Mouse (Mus musculus) hindbrain, postnatal 0 days (tissue): ENCODE measurements around the gene Get4. TPM values are rescaled to one million over a fixed set of nuclear protein-coding genes. Genes with fewer than 3 reads are reported as not detected.

Experiments used
- ATAC-seq: fragments of 200-750 bp; cut with Nextera tagmentation; 2 replicates; pipeline ENCODE4 v1.8.0; 2017; ENCODE audit warnings: mild to moderate bottlenecking, moderate TSS enrichment, moderate library complexity
- DNase-seq: peaks from one replicate; pipeline ENCODE4 v3.0.0-alpha.2; 2015; ENCODE audit warnings: low spot score
- H3K27ac ChIP-seq: fragments of 300-500 bp; sonication (generic); 2 replicates; pipeline ENCODE4 v1.5.1; 2014; ENCODE audit warnings: mild to moderate bottlenecking
- H3K27me3 ChIP-seq: fragments of 300-500 bp; sonication (generic); 2 replicates; pipeline ENCODE4 v1.6.1; 2014; ENCODE audit warnings: low read length, mixed read lengths; ENCODE audit not compliant: insufficient read depth
- H3K36me3 ChIP-seq: fragments of 300-500 bp; sonication (generic); 2 replicates; pipeline ENCODE4 v1.6.1; 2014; ENCODE audit warnings: low read length, mixed read lengths; ENCODE audit not compliant: insufficient read depth
- H3K4me1 ChIP-seq: fragments of 300-500 bp; sonication (generic); 2 replicates; pipeline ENCODE4 v1.6.1; 2014; ENCODE audit warnings: antibody characterized with exemption, low read length, mixed read lengths; ENCODE audit not compliant: insufficient read depth
- H3K4me2 ChIP-seq: fragments of 300-500 bp; sonication (generic); 2 replicates; pipeline ENCODE4 v1.6.1; 2014; ENCODE audit warnings: low read depth, mild to moderate bottlenecking, low read length, moderate library complexity, mixed read lengths
- H3K4me3 ChIP-seq: fragments of 300-500 bp; sonication (generic); 2 replicates; pipeline ENCODE4 v1.5.1; 2014; ENCODE audit warnings: low read length
- H3K9ac ChIP-seq: fragments of 300-500 bp; sonication (generic); replicated peaks from 2 replicates; pipeline ENCODE4 v1.6.1; 2014; ENCODE audit warnings: mild to moderate bottlenecking, low read length, moderate library complexity, mixed read lengths
- H3K9me3 ChIP-seq: fragments of 300-500 bp; sonication (generic); 2 replicates; pipeline ENCODE4 v1.6.1; 2016; ENCODE audit warnings: low read length, mixed read lengths
- CTCF ChIP-seq: IDR thresholded peaks from 2 replicates; pipeline ENCODE4 v1.5.1; 2016; ENCODE audit warnings: antibody characterized with exemption, control low read depth, low read depth
- WGBS: fragments of 180-500 bp; shearing (Covaris S2); extraction: QIAGEN DNeasy Blood & Tissue Kit; methylation state at CpG from one replicate; pipeline ENCODE4 v1.1.7; 2014; 5-methylcytosine and 5-hydroxymethylcytosine counted together
- polyA plus RNA-seq: library from polyadenylated mRNA; unstranded; fragments of >200 nt; fragmentation: Nextera tagmentation; extraction: Ambion mirVana; gene quantifications from 2 replicates; pipeline ENCODE4 v1.2.1, GENCODE M21; 2015
- total RNA-seq: library from RNA; depleted of rRNA; stranded (reverse); fragments of >200 nt; gene quantifications from 2 replicates; pipeline ENCODE4 v1.2.3, GENCODE M21; 2014

The Get4 gene
- total and polyA plus RNA-seq, 2 experiments from 2014 or later, result 49.2 to 141 TPM

DNA sequence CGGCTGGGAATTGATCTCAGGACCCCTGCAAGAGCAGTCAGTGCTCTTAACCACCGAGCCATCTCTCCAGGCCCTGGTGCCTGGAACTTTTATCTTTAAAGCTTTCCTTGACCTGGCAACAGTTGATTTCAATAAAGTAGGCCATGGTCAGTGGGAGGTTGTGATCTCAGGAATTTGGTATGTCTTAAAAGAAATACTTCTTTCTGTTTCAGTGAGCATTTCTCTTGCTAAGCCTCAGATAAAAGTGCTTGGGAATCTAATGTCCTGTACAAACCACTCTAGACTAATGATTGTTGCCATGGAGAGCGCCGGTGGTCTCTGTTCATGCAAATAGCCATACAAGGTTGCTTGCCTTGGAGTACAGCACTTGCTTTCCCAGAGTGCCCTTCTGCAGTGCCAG lies 5.7 kb downstream of the Get4 start:
- H3K27me3 ChIP-seq, result no peaks in the 10 kb centered on the region
- H3K4me2 ChIP-seq, result no peak overlapping the region
- DNase-seq (no peak), ATAC-seq (no peak)
- H3K9me3 ChIP-seq, result no peaks in the 10 kb centered on the region
- H3K4me3 ChIP-seq, result no peak overlapping the region
- 73% methylated on average over 4 of the region's 4 CpGs for WGBS
- peaks cover 16% of the 10 kb centered on the region for H3K4me1 ChIP-seq
- no peak overlapping the region for H3K9ac ChIP-seq
- TF ChIP-seq CTCF, result no peak
- H3K36me3 ChIP-seq, result peaks cover 13% of the 10 kb centered on the region; the same call in 1 of the 2 replicates
- H3K27ac ChIP-seq, result no peak overlapping the region

DNA sequence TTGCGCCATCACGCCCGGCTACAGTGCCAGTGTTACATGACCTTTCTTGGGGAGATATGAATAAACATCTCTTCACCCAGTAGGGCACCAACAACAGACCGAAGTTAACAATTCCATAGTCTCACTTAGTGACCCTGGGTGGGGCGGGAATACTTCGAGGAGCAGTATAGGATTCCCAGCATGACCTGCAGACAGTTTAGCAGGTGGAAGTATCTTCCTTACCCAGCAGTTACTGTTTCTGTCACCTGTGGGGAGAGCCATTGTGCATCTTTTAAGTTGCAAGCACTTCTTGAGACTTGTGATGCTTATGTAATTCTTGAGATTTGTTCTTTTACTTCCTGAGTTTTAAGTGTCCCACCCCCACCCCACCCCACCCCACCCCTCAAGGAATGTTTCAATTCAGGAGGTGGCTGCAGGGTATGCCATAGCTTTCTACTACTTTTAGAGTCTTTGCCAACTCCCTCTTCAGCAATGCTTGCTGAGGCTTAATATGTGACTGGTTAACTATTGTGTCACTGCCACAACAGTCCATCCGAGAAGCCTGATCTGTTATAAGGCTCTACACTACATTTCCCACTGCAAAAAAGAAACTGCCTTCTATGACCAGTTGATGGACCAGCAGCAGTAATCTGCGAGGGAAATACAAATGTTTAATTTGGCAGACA lies 6.4 kb downstream of the Get4 start:
- no peak overlapping the region for H3K4me2 ChIP-seq
- no peak for DNase-seq
- no peaks in the 10 kb centered on the region for H3K9me3 ChIP-seq
- ATAC-seq, result no peak
- 89% methylated on average over 8 of the region's 8 CpGs for WGBS
- H3K27ac ChIP-seq, result no peak overlapping the region
- H3K4me1 ChIP-seq, result peaks cover 11% of the 10 kb centered on the region
- H3K4me3 ChIP-seq, result no peak overlapping the region
- H3K27me3 ChIP-seq, result no peaks in the 10 kb centered on the region
- peaks cover 19% of the 10 kb centered on the region for H3K36me3 ChIP-seq
- TF ChIP-seq CTCF, result no peak
- H3K9ac ChIP-seq, result no peak overlapping the region

DNA sequence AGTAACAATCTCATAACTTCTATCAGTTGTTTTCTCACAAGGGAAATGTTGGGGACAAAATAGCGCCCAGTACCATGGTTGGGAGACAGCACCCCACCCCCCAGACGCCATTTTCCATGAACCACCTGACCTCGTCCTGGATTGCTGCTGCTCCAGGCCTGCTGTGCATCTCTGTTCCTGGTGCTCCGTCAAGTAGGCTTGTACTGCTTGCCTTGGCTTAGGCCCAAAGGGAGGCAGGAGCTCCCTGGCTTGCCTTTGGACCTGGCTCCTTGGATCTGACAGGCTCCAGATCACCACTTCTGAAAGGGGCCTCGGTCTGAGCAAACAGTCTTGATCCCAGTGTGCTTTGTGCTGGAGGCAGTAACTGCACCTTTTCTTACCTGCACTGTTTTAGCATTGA lies 7.7 kb downstream of the Get4 start:
- H3K36me3 ChIP-seq, result peaks cover 32% of the 10 kb centered on the region
- DNase-seq, result no peak

DNA sequence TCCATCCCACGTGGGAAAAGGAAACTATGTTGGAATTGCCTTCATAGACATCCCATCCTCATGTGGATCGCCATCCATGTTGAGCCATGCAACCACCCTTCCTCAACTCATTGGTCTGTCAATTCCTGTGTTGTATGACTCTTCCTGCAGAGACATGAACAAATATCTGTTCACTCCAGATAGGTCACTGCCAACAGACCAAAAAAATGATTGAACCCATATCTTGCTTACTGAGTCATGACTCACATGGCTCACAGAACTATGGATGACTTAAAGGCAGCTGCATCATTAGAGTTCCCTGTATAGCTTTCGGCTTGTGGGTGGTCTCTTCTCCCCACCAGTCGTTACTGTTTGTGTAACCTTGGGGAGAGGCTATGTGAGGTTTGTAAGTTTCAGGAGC lies 9.3 kb downstream of the Get4 start:
- no peaks in the 10 kb centered on the region for H3K27me3 ChIP-seq
- no peak for ATAC-seq
- H3K4me1 ChIP-seq, result no peaks in the 10 kb centered on the region
- no peak overlapping the region for H3K9ac ChIP-seq
- H3K4me3 ChIP-seq, result no peak overlapping the region
- no peak for DNase-seq
- H3K9me3 ChIP-seq, result no peaks in the 10 kb centered on the region
- no peak overlapping the region for H3K4me2 ChIP-seq
- TF ChIP-seq CTCF, result no peak
- 96% methylated on average over 4 of the region's 4 CpGs for WGBS
- H3K27ac ChIP-seq, result no peak overlapping the region
- H3K36me3 ChIP-seq, result peaks cover 47% of the 10 kb centered on the region

More for the DNA sequence above, 7.7 kb downstream of the Get4 start:
- no peak for ATAC-seq
- TF ChIP-seq CTCF, result no peak
- no peak overlapping the region for H3K4me3 ChIP-seq
- no peak overlapping the region for H3K9ac ChIP-seq
- H3K4me2 ChIP-seq, result no peak overlapping the region
- no peaks in the 10 kb centered on the region for H3K9me3 ChIP-seq
- WGBS, result 67% methylated on average over 5 of the region's 5 CpGs
- 0 out of 2 replicates have a peak, but pooled peaks cover 3% of the 10 kb centered on the region for H3K4me1 ChIP-seq
- no peak overlapping the region for H3K27ac ChIP-seq
- H3K27me3 ChIP-seq, result no peaks in the 10 kb centered on the region

DNA sequence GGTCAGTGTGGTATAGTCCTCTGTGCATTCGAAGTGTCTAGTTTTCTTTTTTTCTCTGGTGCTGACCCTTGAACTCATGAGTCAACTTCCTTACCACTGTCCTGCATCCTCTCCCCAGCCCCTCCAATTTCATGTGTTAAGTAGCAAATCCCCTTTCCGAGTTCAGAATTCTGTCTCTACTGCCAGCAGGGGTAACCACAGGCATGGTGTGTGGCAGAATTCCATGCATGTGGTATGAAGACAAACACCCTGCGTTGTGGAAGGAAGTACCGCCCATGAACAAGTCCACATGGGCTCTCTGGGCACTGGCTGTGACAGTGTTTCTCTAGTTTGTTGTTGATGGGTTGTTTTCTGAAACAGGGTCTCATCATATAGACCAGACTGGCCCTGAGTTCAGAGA lies 15.5 kb downstream of the Get4 start:
- no peak overlapping the region for H3K4me3 ChIP-seq
- H3K27ac ChIP-seq, result no peak overlapping the region
- H3K9me3 ChIP-seq, result no peaks in the 10 kb centered on the region
- 0 out of 2 replicates have a peak, but pooled peaks cover 2% of the 10 kb centered on the region for H3K4me1 ChIP-seq
- peaks cover 50% of the 10 kb centered on the region for H3K36me3 ChIP-seq
- no peak for TF ChIP-seq CTCF
- no peak overlapping the region for H3K9ac ChIP-seq
- 90% methylated on average over 4 of the region's 4 CpGs for WGBS
- no peaks in the 10 kb centered on the region for H3K27me3 ChIP-seq
- H3K4me2 ChIP-seq, result no peak overlapping the region
- no peak for DNase-seq
- no peak for ATAC-seq

DNA sequence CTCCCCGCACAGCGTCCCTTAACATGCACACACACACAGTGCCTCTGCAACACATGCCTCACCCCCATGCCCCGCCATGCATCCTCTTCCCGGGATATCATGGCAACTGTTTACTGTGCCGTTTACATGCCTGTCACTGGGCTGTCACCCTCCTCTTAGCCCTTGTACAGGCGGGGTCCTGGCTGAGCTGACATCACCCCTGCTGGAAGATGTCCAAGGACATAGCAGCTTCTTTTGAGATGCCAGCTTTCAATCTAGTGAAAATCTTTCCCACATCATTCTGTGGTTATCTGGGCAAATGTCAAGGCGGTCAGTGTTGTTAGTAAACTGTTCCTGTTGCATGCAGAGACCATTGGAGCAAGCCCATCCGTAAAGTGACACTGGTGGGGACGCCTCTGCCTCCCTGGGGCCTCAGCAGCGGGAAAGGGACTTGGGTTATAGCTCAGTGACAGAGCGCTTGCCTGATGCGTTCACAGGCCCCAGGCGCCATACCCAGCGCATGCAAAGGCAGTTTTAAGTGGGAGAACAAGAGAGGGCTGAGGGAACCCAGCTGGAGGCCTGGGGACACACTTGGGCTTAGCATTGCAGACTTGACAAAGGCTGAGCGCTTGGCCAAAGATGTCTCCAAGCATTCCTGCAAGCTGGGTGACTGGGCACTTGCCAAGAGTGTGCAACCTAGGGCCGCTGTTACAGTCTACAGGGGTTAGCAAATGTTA lies 18.8 kb downstream of the Get4 start:
- Histone ChIP-seq H3K36me3 (peaks cover 19% of the 10 kb centered on the region), H3K27ac (peak overlapping the region; percentile 68), H3K27me3 (no peaks in the 10 kb centered on the region), H3K9ac (no peak overlapping the region), H3K9me3 (no peaks in the 10 kb centered on the region), H3K4me3 (no peak overlapping the region), H3K4me2 (no peak overlapping the region), H3K4me1 (0 out of 2 replicates have a peak, but pooled peaks cover 2% of the 10 kb centered on the region)
- TF ChIP-seq CTCF, result no peak
- 44% methylated on average over 16 of the region's 16 CpGs for WGBS
- ATAC-seq (0 out of 2 replicates have a peak, but pooled peaks have one; percentile 19), DNase-seq (peak; percentile 25)
